Mouse (Mus musculus): ENCODE measurements around the gene Aprt.

The Aprt gene

DNA sequence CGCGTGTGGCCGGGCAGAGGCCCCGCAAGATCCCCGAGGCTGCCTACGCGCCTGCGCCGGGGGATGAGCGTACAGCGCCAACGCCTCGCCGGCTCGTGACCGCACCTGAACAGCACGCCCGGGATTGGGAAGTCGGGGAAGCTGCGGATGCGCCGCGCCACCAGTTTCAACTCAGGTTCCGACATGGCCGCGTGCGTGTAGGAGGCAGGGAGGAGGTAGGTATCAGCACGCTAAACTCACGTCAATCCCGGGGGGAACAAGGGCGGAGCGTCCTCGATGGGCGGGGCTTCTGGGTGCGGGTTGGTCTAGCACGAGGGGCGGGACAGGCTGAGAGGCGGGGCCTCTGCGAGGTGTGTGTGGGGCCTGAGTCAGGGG lies at the start of gene Aprt:
TSS of gene Aprt (minus strand) at position 262 of the 375 bp plus-strand sequence.
- peak; percentile 94 for DNase-seq

DNA sequence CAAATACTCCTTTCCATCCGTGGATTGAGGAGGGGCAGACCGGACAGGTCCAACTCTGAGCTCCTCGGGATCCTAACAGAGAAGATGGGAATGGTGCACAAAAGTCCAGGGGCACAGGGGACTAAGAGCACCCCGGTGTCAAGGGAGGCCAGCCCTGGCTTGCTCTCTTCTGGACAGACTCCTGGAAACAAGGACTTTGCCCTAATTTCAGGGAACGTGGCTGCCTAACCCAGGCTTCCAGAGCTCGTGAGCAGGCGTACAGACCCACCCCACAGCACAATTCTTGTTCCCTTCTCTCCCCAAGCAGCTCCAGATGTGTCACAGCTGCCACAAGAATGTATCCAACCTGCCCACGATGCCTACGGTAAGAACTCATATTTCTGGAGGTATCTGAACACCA lies 49.1 kb upstream of the Aprt start:
- DNase-seq: no peak

DNA sequence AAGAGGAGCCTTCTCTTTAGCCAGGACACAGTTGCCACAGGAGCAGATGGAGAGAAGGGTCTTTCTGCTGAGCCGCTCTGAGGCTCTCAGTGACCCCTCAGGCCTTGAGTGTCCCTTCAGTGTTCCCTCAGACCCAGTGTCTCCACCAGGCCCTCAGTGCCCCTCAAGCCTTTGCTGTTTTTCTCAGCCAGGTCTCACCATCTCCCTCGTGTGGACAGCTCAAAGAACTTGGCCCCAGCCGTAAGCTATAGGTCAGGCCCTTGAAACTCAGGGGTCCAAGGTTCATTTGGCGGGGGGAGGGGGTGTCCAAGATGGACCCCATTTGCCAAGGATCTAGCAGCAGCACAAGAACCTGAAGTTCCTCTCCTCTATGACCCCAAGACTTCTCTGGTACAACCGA lies 47.9 kb upstream of the Aprt start:
- DNase-seq: no peak

DNA sequence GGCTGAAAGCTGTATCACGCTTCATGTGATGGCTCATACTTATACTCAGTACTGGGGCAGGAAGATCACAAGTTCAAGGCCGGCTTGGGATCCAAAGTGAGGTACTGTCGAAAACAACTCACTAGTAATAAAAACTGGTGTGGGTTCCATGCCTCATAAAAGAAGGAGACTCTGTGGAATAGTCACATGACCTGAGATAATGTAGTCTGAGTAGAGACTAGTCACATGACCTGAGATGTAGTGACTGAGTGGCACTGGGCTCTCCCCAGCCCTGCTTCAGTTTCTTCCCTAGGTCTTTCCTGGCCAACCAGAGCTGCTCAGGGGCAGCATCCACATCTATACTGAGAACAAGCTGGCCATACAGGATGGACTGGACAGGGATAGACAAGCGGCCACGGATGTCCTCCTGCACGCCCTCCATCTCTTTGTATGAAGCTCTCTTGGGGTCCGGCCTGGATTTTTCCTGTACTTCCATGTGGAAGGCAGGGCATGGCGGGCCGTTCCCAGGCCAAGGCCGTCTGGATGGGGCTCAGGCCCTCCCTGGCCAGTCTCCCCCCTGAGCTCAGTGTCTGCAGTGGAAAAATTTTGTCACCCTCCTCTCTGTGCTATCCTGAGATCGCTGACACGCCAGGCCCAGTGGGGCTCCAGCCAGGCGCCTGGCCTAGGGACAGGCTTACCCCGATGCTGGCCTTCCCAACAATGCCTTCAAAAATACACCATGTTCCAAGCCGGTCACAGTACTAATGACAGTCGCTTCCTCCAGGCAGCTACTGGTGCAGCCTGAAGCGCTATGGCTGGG lies 47.3 kb upstream of the Aprt start:
- no peak for DNase-seq

DNA sequence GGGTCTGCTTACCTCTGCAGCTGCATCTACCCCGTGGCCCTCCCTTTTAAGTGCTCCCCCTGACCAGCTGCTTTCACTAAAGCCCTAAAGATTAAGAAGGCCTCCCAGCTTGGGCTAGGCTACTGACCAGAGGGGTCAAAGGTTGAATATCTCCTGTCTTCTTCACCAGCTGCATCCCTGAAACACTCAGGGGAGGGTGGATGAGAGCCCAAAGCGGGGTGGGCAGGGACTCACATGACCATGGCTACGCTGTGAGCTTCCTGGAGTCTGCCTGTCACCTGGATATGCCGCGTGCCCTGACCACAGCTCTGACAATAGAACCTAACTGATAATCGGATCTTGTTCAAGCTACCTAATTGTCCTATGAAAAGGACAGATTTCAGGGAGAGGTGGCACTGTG lies 46.0 kb upstream of the Aprt start, which contains the start of gene Pabpn1l:
TSS of gene Pabpn1l (minus strand) at position 13 of the 400 bp plus-strand sequence.
- DNase-seq: no peak

DNA sequence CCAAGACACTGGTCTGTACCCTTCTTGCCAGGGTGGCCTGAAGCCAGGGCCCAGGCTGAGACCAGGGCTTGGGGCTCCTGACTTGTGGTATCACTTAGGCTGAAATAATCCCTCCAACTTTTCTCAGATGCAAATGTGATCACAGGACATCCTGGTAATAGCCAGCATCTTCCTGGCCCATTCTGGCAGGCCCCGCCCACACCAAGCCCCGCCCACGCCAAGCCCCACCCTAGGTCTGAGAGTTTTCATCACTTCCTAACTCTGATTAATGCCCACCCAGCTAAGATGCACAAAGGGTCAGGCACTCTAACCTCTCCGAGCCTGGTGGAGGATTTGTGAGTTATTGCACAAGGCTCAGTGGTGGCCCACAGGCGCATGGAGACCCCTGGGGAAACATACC lies 43.7 kb upstream of the Aprt start:
- DNase-seq: no peak

DNA sequence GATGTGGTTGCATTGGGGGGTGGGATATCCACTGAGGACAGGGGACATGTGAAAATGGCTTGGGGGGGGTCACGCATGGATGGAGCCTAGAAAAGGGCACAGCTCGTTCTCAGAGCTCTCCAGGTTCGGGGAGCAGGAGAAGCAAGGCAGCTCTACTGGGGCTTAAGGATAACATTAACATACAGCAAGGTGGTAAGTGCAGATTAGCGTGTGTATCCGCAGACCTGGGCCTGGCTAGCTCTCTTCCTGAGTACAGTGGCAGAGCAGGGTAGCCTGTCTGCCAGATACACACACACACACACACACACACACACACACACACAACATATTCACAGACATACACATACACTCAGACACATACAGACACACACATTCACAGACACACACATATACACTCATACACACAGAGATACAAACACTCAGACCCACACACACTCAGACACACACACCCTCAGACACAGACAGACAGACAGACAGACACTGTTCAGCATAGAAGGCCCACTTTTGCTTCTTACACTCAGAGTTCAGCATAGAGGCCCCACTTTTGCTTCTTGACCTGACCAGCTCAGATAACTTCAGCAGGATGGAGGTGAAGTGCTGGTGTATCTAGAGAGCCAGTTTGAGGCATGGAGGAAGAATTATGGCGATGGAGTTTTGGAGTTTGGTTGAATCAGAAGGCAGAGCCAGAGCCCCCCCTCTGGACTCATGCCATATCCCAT lies 42.1 kb upstream of the Aprt start:
- DNase-seq: no peak

- DNase-seq: peak; percentile 88
Observed at GRCm38 (mm10) chr8:122617947-122618546, 41.3 kb upstream of the Aprt start.

DNA sequence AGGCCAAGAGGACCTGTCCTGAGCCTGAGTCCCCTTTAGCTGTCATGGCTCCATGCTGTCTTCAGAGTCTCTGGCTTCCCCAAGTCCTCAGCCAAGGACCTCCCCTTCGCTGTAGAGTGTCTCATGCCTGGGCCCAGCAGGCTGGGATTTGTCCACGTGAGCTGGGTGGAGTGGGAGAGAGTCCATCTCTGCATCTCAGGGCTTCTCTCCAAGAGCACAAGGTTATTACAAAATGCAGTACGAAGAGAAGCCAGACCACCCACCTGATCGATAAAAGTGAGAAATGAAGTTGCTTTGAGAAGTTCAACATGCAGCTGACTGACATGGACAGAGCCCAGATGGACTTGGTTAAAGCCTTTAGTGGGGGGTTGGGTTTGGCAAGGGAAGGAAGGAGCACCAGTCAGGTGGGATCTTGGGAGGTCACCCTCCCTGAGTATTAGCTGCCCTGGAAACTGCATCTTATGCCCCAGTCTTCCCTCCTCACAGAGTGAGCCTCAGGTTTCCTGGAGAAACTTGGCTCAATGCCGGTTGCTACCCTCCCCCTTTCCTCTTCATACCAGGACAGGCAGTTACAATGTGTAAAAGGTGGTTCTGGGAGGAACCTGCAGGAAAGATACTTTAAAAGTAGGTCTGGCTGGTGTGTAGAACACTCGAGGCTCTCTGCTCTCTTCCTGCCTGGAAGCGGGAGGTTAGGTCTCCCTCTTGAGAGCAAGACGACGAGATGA lies 39.6 kb upstream of the Aprt start:
- no peak for DNase-seq

DNA sequence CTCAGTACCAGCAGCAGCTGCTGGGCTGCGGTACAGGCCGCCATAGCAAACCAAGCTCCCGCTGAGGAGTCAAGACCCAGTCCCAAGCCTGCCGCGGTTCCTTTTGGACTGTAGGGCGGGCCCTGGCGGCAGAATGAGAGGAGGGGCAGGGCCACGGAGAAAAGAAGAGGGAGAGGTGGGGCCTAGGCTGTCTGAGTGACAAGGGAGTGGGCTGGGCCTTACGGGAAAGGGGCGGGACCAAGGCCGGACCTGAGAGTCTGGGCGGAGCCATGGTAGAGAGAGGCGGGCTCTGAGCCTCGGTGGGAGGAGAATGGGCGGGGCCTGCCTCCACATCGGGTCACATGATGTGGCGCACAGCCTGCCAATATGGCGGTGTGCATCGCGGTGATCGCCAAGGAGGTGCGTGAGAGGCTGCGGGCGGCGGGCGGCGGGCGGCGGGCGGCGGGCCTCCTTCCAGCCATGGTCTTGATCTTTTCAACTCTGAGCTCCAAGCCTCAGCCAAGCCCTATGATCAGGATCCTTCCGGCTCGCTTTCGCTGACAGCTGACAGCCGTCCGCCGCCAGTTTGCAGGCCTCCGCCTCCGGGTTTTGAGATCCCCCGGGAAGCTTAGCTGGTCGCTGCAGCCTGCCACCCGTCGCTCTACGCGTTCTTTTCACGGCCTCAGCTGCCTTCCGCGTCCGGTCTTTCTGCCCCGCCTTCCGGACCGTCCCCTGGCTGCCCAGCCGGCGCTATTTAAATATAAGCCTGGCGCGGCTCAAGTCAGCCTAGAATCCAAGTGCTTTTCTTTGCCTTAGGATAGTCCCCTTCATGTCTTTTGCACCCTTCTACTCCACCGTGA lies 34.8 kb upstream of the Aprt start, which contains the start of the genes Galns and Trappc2l:
TSS of gene Galns (minus strand) at position 169 of the 839 bp plus-strand sequence.
TSS of gene Trappc2l (plus strand) at position 346 of the 839 bp plus-strand sequence.
- peak; percentile 98 for DNase-seq

- DNase-seq: peak; percentile 69
Observed at GRCm38 (mm10) chr8:122610612-122611277, 34.0 kb upstream of the Aprt start.

DNA sequence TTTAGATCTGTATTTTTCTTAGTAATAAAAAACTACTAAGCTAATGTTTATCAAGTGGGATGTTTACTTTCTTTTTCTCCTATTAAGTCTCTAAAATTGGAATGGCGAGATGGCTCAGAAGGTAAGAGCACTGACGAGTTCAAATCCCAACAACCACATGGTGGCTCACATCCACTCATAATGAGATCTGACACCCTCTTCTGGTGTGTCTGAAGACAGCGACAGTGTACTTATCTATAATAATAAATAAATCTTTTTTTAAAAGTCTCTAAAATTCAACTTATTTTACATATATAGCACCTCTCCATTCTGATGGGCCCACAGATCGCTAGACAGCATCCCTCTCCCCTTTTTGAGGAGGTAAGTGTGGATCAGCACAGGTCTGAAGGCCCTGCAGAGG lies 33.5 kb upstream of the Aprt start:
- DNase-seq: no peak

DNA sequence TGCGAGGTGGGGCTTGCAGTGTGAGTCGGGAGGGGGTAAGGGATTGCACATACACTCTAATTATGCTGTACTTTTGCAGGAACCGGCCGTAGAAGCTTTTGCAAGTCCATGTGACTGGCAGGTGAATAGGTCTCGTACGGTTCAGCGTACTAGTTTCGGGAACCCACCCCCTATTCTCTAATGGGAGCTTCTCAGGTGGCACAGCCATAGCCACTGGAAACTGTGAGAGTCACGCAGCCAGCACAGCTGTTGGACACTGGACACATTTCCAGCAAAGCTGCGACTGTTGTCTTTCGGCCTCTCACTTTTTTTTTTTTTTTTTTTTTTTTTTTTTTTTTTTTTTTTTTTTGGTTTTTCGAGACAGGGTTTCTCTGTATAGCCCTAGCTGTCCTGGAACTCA lies 30.1 kb upstream of the Aprt start:
- no peak for DNase-seq

DNA sequence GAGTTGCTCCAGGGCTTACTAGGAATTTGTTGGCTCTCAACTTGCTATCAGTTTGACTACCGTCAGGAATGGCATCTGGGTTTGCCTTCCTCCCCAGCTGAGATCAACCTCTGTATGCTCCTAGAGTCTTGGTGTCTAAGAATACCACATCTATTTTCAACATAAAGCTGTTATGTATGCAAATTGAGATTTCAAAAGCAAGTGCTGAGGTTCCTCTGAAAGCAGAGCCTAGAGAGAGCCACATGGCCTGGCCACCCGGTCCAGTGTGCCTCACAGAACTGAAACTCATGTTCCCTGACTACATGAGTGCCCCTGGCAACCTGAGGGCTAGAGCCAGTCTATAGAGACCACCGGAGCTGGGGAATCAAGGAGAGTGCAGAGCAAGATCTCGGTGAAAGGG lies 28.7 kb upstream of the Aprt start:
- DNase-seq: no peak

DNA sequence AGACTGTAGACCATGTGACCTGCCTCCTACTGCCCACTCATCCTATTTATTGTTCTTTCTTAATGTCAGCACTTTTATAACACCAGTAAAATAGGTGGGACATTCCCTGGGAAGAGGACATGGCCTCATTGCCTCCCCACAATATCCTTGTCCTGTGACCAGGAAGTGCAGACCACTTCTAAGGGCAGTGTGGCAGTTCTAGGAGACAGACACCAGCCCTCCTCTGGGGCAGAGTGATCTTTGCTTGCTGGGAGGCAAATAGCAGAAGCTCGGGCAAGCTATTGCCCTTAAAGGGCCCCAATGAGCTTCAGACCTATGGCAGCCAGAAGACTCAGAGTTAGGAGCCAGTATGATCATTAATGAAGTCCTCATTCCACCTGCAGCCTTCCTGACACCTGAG lies 27.9 kb upstream of the Aprt start:
- DNase-seq: no peak

DNA sequence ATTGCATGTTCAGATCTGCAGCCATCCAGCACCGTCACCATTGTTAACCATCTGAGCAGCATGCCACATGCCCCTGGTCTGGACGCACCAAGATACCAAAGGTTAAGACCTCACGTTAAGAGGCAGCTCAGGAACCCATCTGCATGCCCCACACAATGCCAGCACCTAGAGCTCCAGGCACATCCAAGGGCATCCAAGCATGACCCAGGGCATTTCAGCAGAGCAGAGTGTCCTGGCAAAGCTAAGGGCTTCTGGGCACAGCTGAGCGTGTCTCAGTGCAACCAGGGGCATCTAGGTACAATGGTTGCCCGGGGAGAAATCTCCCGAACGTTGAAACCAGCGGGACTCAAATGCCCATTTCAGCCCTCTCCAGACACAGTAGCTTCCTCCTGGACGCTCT lies 24.0 kb upstream of the Aprt start:
- no peak for DNase-seq

GRCm38 (mm10) chr8:122596031-122596430 lies 19.3 kb upstream of the Aprt start:
- DNase-seq: no peak

DNA sequence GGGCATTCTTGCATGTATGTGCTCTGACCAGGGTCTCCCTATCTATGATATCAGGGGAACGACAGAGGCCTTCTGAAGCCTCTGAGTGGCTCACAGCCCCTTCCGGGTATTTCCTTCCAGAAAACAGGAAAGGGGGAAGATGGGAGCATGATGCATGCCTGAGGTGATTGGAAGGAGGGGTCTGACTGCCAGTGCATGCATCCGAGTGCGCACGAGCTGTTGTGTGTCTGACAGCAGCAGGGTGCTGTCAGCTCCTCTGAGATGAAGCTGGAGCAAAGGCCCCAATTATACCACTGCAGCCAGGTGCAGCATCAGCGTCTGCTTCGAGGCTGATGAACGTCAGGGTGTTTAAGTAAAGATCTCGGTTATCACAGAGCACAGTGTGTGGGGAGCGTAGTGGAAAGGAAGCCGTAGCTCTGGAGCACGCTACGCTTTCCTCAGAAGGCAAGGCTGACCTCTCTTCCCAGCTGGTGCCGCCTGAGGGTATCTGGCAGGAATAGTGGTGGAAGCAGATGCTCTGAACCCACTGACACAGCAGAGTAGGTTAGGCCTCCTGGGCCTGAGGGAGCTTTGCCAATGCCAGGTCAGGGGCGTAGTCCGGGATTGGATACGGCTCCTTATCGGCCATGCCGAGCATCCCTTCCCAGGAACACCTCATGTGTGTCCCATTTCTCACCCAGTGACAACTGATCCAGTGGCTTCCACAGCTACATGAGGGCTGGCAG lies 17.2 kb upstream of the Aprt start:
- peak; percentile 62 for DNase-seq

DNA sequence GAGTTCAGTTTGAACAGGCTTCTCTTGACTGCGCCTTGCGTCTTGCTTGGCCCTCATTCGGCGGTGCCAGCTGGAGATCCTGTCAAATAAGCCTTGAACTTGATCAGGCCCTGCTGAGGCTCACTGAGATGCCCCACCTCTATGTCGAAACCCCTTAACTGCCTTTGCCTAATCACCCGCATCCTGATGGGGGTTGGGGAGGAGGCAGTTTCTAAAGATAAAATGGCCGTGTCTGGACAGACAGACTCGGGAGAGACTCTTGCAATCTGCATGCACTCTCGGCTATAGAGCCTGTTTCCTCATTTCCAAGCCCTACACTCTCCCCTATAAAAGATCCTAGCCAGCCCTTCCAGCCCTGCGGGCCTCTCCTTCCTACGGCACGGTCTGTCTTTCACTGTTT lies 16.5 kb upstream of the Aprt start:
- no peak for DNase-seq

- DNase-seq: no peak
Observed at GRCm38 (mm10) chr8:122586749-122587148, 10.0 kb upstream of the Aprt start.

- DNase-seq: no peak
Observed at GRCm38 (mm10) chr8:122586171-122586570, 9.5 kb upstream of the Aprt start.
